Mouse (Mus musculus) CD4-positive, CD25-positive, alpha-beta regulatory T cell, adult 9 weeks (primary cell): ENCODE measurements around the gene Prr22. TPM values are rescaled to one million over a fixed set of nuclear protein-coding genes. Genes with fewer than 3 reads are reported as not detected.

Source experiments
- polyA plus RNA-seq: library from polyadenylated mRNA; unstranded; fragments of 100-300 nt; shearing (Covaris generic); gene quantifications from one replicate; pipeline ENCODE4 v1.2.1, GENCODE M21; 2017

Prr22 gene
- 1.6 TPM for polyA plus RNA-seq

DNA sequence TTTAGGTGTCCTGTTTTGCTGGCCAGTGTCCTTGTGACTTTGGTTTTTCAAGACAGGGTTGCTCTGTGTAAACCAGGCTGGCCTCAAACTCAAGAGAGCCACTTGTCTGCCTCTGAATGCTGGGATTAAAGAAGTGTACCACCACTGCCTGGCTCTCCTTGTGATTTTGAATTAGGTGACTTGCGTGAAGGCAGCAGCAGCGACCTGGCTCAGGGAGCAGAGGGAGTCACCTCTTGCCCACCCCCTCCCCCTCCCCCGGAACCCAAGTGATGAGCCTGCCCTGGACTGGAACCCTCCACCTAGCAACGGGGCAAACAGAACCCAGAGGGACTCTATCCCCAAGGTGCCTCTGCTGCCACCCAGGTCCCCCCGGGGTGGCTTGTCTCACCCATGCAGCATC is at the start of gene Prr22:
TSS of gene Prr22 (plus strand) at position 301 of the 400 bp plus-strand sequence.

DNA sequence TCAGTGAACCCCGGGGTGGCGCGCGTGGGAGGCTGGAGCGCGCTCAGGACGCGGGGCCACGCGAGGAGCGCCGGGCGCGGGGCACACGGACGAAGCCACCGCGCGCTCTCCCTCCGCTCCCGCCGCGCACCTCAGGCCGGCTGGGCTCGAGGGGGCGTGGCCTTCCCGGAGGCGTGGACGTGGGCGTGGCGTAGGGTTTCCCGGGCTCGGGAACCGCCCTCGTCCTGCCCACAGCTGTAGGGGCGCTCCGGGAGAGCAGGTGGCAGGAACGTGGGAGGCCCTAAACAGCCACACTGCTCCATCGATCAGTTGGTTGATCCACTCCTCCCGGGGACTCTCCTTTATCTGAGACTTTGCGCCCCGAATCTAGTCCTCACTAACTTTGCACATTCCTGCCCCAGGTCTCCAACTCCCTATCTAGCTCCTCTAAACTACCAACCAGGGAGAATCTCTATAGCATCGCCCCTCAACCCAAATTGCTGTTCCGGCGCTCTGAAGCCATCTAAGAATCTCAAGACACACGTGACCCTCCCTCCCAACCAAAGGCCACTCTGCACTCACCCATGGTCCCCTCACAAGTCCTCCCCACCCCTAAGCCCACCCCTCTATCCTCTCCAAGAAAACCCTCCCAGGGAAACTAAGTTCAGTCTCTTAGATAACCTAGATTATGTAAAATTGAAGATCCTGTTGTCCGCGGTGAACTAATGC is 12.5 kb upstream of the Prr22 start, which contains the start of gene Nrtn:
TSS of gene Nrtn (minus strand) at position 115 of the 708 bp plus-strand sequence.

DNA sequence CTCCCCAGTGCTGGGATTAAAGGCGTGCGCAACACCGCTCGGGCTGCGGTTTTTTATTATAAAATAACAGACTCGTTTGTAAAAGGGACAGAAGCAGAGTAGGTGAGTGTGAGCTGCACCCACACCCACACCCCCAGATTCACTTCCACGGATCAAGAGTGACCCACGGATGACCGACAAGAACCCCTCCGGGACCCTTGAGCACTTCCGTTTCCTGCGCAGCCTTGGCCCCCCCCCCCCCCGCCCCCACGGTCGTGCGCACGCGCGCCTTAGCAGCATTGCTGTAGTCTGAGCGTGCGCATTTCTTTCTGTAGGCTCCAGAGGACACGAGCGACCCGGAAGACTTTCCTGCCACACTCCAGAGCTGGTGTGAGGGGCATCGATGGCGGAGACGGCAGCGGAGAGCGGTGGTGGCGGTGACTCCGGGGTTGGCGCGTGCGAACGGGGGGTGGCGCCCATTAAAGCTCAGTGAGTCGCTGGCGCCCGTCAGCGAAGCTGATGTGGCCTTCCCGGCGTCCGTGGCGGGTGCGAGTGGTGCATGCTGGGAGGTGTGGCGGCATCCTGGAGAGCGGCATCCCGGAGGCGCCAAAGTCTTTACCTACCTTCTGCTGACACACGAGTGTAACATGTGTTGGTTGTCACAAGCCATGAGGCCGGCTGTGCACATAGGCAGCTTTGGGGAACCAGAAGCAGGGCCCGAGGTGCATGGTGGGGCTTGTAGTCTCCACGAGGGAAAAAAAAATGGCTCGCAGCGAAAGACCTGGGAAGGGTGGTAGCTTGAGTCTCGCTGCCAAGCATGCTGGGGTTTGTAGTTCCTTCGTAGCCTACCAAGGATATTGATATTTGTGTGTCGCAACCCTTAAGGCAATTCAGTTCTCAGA is 5.3 kb upstream of the Prr22 start, which contains the start of gene Dus3l:
TSS of gene Dus3l (plus strand) at position 284 of the 881 bp plus-strand sequence.

Other genes starting within 250 kb of the Prr22 start
- 1.2 TPM for gene Gm20219, start 215.9 kb upstream of the Prr22 start, polyA plus RNA-seq
- gene Safb2, start 185.7 kb upstream of the Prr22 start, polyA plus RNA-seq: 138 TPM
- 103 TPM for gene Safb, start 185.4 kb upstream of the Prr22 start, polyA plus RNA-seq
- 264 TPM for gene 2410015M20Rik, start 160.5 kb upstream of the Prr22 start, polyA plus RNA-seq
- gene Rpl36, start 156.8 kb upstream of the Prr22 start, polyA plus RNA-seq: 2,587 TPM
- 8.6 TPM for gene Lonp1, start 143.4 kb upstream of the Prr22 start, polyA plus RNA-seq
- gene Catsperd, start 142.1 kb upstream of the Prr22 start, polyA plus RNA-seq: 2.0 TPM
- 109 TPM for gene Ranbp3, start 97.0 kb upstream of the Prr22 start, polyA plus RNA-seq
- 307 TPM for gene Ndufa11, start 52.5 kb upstream of the Prr22 start, polyA plus RNA-seq
- gene Vmac, start 52.2 kb upstream of the Prr22 start, polyA plus RNA-seq: 6.8 TPM
- gene Nrtn, start 12.7 kb upstream of the Prr22 start, polyA plus RNA-seq: not detected
- gene Dus3l, start 5.5 kb upstream of the Prr22 start, polyA plus RNA-seq: 64.4 TPM
- 1.0 TPM for gene Rfx2, start 60.8 kb downstream of the Prr22 start, polyA plus RNA-seq
- 0.10 TPM for gene Acsbg2, start 104.2 kb downstream of the Prr22 start, polyA plus RNA-seq
- 0.43 TPM for gene 1700061G19Rik, start 105.2 kb downstream of the Prr22 start, polyA plus RNA-seq
- gene Mllt1, start 165.2 kb downstream of the Prr22 start, polyA plus RNA-seq: 2.8 TPM
- gene Acer1, start 211.9 kb downstream of the Prr22 start, polyA plus RNA-seq: not detected
- gene Clpp, start 220.1 kb downstream of the Prr22 start, polyA plus RNA-seq: 93.4 TPM
- gene Alkbh7, start 227.1 kb downstream of the Prr22 start, polyA plus RNA-seq: 46.9 TPM
- gene Pspn, start 229.8 kb downstream of the Prr22 start, polyA plus RNA-seq: not detected
- 98.1 TPM for gene Gtf2f1, start 241.0 kb downstream of the Prr22 start, polyA plus RNA-seq
- gene Gm17949, start 241.2 kb downstream of the Prr22 start, polyA plus RNA-seq: 0.84 TPM